Mouse (Mus musculus) left cerebral cortex, postnatal 10 days (tissue): ENCODE results near the gene Pard3. TPM values are rescaled to one million over a fixed set of nuclear protein-coding genes. Genes with fewer than 3 reads are reported as not detected.

ENCODE experiments used
- total RNA-seq, 2 experiments: library from RNA; stranded (reverse); gene quantifications; 2 replicates each; pipeline ENCODE4 v1.2.3; 2021

Gene Pard3
- total RNA-seq, 2 experiments from 2014 or later: 11.6 to 15.1 TPM

Other genes starting within 250 kb of the Pard3 start
- gene Tomm20, start 118.0 kb upstream of the Pard3 start, total RNA-seq: 100 to 1,000 TPM; 156 to 169 TPM
- 10 to 100 TPM; 17.4 to 18.2 TPM for gene Rbm34, start 92.8 kb upstream of the Pard3 start, total RNA-seq